In genomic region chr7:107638026-107638425, GRCm38 (mm10) we compare ENCODE assay signal across 28 mouse cellular contexts. TPM values are rescaled to one million over a fixed set of nuclear protein-coding genes. Genes with fewer than 3 reads are reported as not detected.
DNase-seq lines count a peak whose midpoint lies in the region; ATAC-seq and TF ChIP-seq lines count a peak whose summit lies in the region.
"Had no signal": no experiment of that assay in that cellular context is flagged by ENCODE, and none has a peak within 500 bp of the region (broad histone marks: within the 10 kb centered on the region; RNA-seq: fewer than 3 reads in every experiment).

No protein-coding gene starts in this region.

- TF ChIP-seq CTCF in kidney, postnatal 0 days (IDR thresholded peaks at IDR 0.05; ENCODE audit: low read depth), result no peak

- no peak overlapping the region for H3K4me3 ChIP-seq in kidney, postnatal 0 days (replicated peaks; ENCODE audit: low read depth, low read length)
- no peak overlapping the region for H3K4me3 ChIP-seq in neural tube, embryonic 14.5 days (ENCODE audit: low read depth, low read length)
- H3K4me3 ChIP-seq in forebrain, embryonic 12.5 days (replicated peaks), result no peak overlapping the region
- H3K4me3 ChIP-seq: embryonic facial prominence, embryonic 15.5 days; erythroblast, embryonic 14.5 days; heart, embryonic 10.5 days had no signal

- no peak for ATAC-seq in kidney, postnatal 0 days (replicated peaks; ENCODE audit: low FRiP score, low read depth)
- peak; percentile 32; the same call in 1 of the 2 replicates for ATAC-seq in common myeloid progenitor, adult 5-6 weeks (replicated peaks; ENCODE audit: low read depth, poor library complexity, severe bottlenecking)
- ATAC-seq in neural tube, embryonic 14.5 days (ENCODE audit: low read depth), result no peak
- no peak for ATAC-seq in forebrain, embryonic 12.5 days (ENCODE audit: low FRiP score)

- intact Hi-C loops in heart, postnatal 25 days (cut with DNase I), result no loop called here

- no peak overlapping the region for H3K9ac ChIP-seq in kidney, postnatal 0 days (ENCODE audit: low read depth, low read length)
- H3K9ac ChIP-seq in neural tube, embryonic 14.5 days (replicated peaks; ENCODE audit: low read depth, low read length), result no peak overlapping the region
- H3K9ac ChIP-seq in forebrain, embryonic 12.5 days, result no peak overlapping the region
- H3K9ac ChIP-seq: embryonic facial prominence, embryonic 15.5 days had no signal

- peak; percentile 33 for DNase-seq in heart, adult 11 months
- no peak for DNase-seq in heart, postnatal 25 days (ENCODE audit: low spot score)
- peak; percentile 39 for DNase-seq in kidney, postnatal 0 days (ENCODE audit: low spot score)
- DNase-seq in kidney, adult 11 months, result no peak
- DNase-seq: adrenal gland, adult 8-10 months; adrenal gland, postnatal 36 days; cerebellum, adult 2 months; cerebellum, postnatal 10 days; embryo, embryonic 11 days; gastrocnemius, postnatal 25 days; heart, adult 18-20 months; heart, postnatal 10 days; kidney, adult 18-20 months had no signal

- no peaks in the 10 kb centered on the region for H3K36me3 ChIP-seq in kidney, postnatal 0 days (ENCODE audit: insufficient read depth, low read length)
- no peaks in the 10 kb centered on the region for H3K36me3 ChIP-seq in neural tube, embryonic 14.5 days (ENCODE audit: control insufficient read depth, insufficient read depth, low read length)
- no peaks in the 10 kb centered on the region for H3K36me3 ChIP-seq in forebrain, embryonic 12.5 days (replicated peaks)
- H3K36me3 ChIP-seq: embryonic facial prominence, embryonic 15.5 days; heart, embryonic 10.5 days had no signal

- H3K27me3 ChIP-seq in kidney, postnatal 0 days (ENCODE audit: insufficient read depth, low read length), result no peaks in the 10 kb centered on the region
- H3K27me3 ChIP-seq in neural tube, embryonic 14.5 days (ENCODE audit: control insufficient read depth, insufficient read depth, low read length), result no peaks in the 10 kb centered on the region
- H3K27me3 ChIP-seq in forebrain, embryonic 12.5 days, result no peaks in the 10 kb centered on the region
- H3K27me3 ChIP-seq: embryonic facial prominence, embryonic 15.5 days had no signal

- no peak overlapping the region for H3K4me2 ChIP-seq in kidney, postnatal 0 days (ENCODE audit: low read length)
- H3K4me2 ChIP-seq in neural tube, embryonic 14.5 days (ENCODE audit: low read depth, low read length), result no peak overlapping the region
- no peak overlapping the region for H3K4me2 ChIP-seq in forebrain, embryonic 12.5 days
- H3K4me2 ChIP-seq: embryonic facial prominence, embryonic 15.5 days had no signal

- no peak overlapping the region for H3K27ac ChIP-seq in kidney, postnatal 0 days
- peak overlapping the region; percentile 11; the same call in 1 of the 2 replicates for H3K27ac ChIP-seq in neural tube, embryonic 14.5 days (ENCODE audit: low read depth, low read length)
- no peak overlapping the region for H3K27ac ChIP-seq in forebrain, embryonic 12.5 days
- H3K27ac ChIP-seq: embryonic facial prominence, embryonic 15.5 days; heart, embryonic 10.5 days; hindbrain, postnatal 0 days had no signal

- WGBS in kidney, postnatal 0 days, result 63% methylated on average over 5 of the region's 5 CpGs
- WGBS in neural tube, embryonic 14.5 days, result 91% methylated on average over 5 of the region's 5 CpGs
- WGBS in forebrain, embryonic 12.5 days, result 87% methylated on average over 5 of the region's 5 CpGs

- H3K9me3 ChIP-seq in kidney, postnatal 0 days (replicated peaks; ENCODE audit: low read length), result no peaks in the 10 kb centered on the region
- no peaks in the 10 kb centered on the region for H3K9me3 ChIP-seq in neural tube, embryonic 14.5 days (ENCODE audit: control insufficient read depth, low read length)
- H3K9me3 ChIP-seq in forebrain, embryonic 12.5 days, result no peaks in the 10 kb centered on the region
- H3K9me3 ChIP-seq: embryonic facial prominence, embryonic 15.5 days; heart, embryonic 10.5 days had no signal

- no peaks in the 10 kb centered on the region for H3K4me1 ChIP-seq in kidney, postnatal 0 days (replicated peaks; ENCODE audit: insufficient read depth, low read length)
- H3K4me1 ChIP-seq in neural tube, embryonic 14.5 days (ENCODE audit: control insufficient read depth, insufficient read depth, low read length), result no peaks in the 10 kb centered on the region
- H3K4me1 ChIP-seq in forebrain, embryonic 12.5 days, result no peaks in the 10 kb centered on the region
- H3K4me1 ChIP-seq: heart, embryonic 10.5 days had no signal

RNA-seq across cellular contexts. Expression of gene 5330417H12Rik, which starts 13.1 kb away (rescaled TPM):
- total RNA-seq in heart, postnatal 25 days (2021), result not detected
- polyA plus RNA-seq in kidney, postnatal 0 days (2015; fragmentation: Nextera tagmentation; extraction: Ambion mirVana), result not detected in 2 replicates
- total RNA-seq in common myeloid progenitor, adult 5-6 weeks (2017), result not detected in 2 replicates
- polyA plus RNA-seq in neural tube, embryonic 14.5 days (2014; fragmentation: Nextera tagmentation; extraction: Ambion mirVana), result not detected in 2 replicates
- not detected in 2 replicates for polyA plus RNA-seq in forebrain, embryonic 12.5 days (2016; fragmentation: Nextera tagmentation; extraction: Ambion mirVana)
- total RNA-seq: adrenal gland, adult 8-10 months; adrenal gland, postnatal 36 days; ES-E14; gastrocnemius, postnatal 25 days; heart, adult 18-20 months; heart, postnatal 10 days; hematopoietic stem cell, adult 5-6 weeks; hindbrain, postnatal 0 days had no signal
- polyA plus RNA-seq: cerebellum, adult 2 months; embryonic facial prominence, embryonic 11.5 days; erythroblast, embryonic 14.5 days; forebrain, embryonic 11.5 days; forebrain, embryonic 16.5 days; frontal cortex, adult 2 months; heart, embryonic 14.5 days; hindbrain, postnatal 0 days; intestine, embryonic 14.5 days had no signal

RNA-seq across cellular contexts. Expression of gene Ppfibp2, which starts 43.0 kb away (rescaled TPM):
- total RNA-seq in heart, postnatal 25 days (2021), result 10 to 100 TPM; 20.4 to 20.9 TPM
- 7.2 and 8.3 TPM in 2 replicates for polyA plus RNA-seq in kidney, postnatal 0 days (2015; fragmentation: Nextera tagmentation; extraction: Ambion mirVana)
- total RNA-seq in common myeloid progenitor, adult 5-6 weeks (2017), result 3.3 and 7.3 TPM in 2 replicates
- polyA plus RNA-seq in neural tube, embryonic 14.5 days (2014; fragmentation: Nextera tagmentation; extraction: Ambion mirVana), result 2.0 and 2.3 TPM in 2 replicates
- 2.0 and 2.7 TPM in 2 replicates for polyA plus RNA-seq in forebrain, embryonic 12.5 days (2016; fragmentation: Nextera tagmentation; extraction: Ambion mirVana)

Comparison
In these comparisons a context has a peak if more than half of its experiments do, and no peak if none do; other contexts are left out.
1. DNase-seq: peak in heart, adult 11 months (single experiment) and kidney, postnatal 0 days (single experiment); none in heart, postnatal 25 days (single experiment) and kidney, adult 11 months (single experiment).